Mouse (Mus musculus): ENCODE results near the gene Dnajc24. TPM values are rescaled to one million over a fixed set of nuclear protein-coding genes. Genes with fewer than 3 reads are reported as not detected.

The Dnajc24 gene
- 10 to 100 TPM; 22.9 to 31.7 TPM for polyA plus RNA-seq (2017; shearing (Covaris generic))

GRCm38 (mm10) chr2:106002835-106003739 lies at the start of gene Dnajc24:
Gene Dnajc24, minus strand, starts transcription at chr2:106003549.
- peak; percentile 99 for ATAC-seq

GRCm38 (mm10) chr2:106046686-106047085 lies 43.3 kb upstream of the Dnajc24 start:
- ATAC-seq: no peak

GRCm38 (mm10) chr2:106042495-106042894 lies 39.1 kb upstream of the Dnajc24 start:
- no peak for ATAC-seq

GRCm38 (mm10) chr2:106041961-106042360 lies 38.6 kb upstream of the Dnajc24 start:
- no peak for ATAC-seq

GRCm38 (mm10) chr2:106038286-106038685 lies 34.9 kb upstream of the Dnajc24 start:
- no peak for ATAC-seq

- no peak for ATAC-seq
Measured at GRCm38 (mm10) chr2:106024895-106025294, 21.5 kb upstream of the Dnajc24 start.

GRCm38 (mm10) chr2:106008415-106008814 lies 5.1 kb upstream of the Dnajc24 start:
- no peak for ATAC-seq

- no peak for ATAC-seq
Measured at GRCm38 (mm10) chr2:105987999-105988398, 15.3 kb downstream of the Dnajc24 start.

- no peak for ATAC-seq
Measured at GRCm38 (mm10) chr2:105987131-105987530, 16.2 kb downstream of the Dnajc24 start.

- ATAC-seq: no peak
Measured at GRCm38 (mm10) chr2:105985206-105985605, 18.1 kb downstream of the Dnajc24 start.

- no peak for ATAC-seq
Measured at GRCm38 (mm10) chr2:105978065-105978464, 25.3 kb downstream of the Dnajc24 start.

- ATAC-seq: no peak
Measured at GRCm38 (mm10) chr2:105973941-105974340, 29.4 kb downstream of the Dnajc24 start.

GRCm38 (mm10) chr2:105963447-105963846 lies 39.9 kb downstream of the Dnajc24 start:
- no peak for ATAC-seq

GRCm38 (mm10) chr2:105953862-105954261 lies 49.5 kb downstream of the Dnajc24 start:
- ATAC-seq: no peak

GRCm38 (mm10) chr2:105951350-105951940 lies 51.9 kb downstream of the Dnajc24 start:
- no peak for ATAC-seq

GRCm38 (mm10) chr2:105950131-105950530 lies 53.2 kb downstream of the Dnajc24 start:
- no peak for ATAC-seq

- no peak for ATAC-seq
Measured at GRCm38 (mm10) chr2:105917623-105918346, 85.6 kb downstream of the Dnajc24 start.

Other genes with a start within 250 kb of the Dnajc24 start
- 10 to 100 TPM; 10.6 to 11.1 TPM for gene Elp4, start 99.0 kb downstream of the Dnajc24 start, polyA plus RNA-seq (2017; shearing (Covaris generic))
- gene Immp1l, start 98.9 kb downstream of the Dnajc24 start, polyA plus RNA-seq (2017; shearing (Covaris generic)): 10 to 100 TPM; 45.6 to 64.7 TPM